Mouse (Mus musculus) forebrain, embryonic 10.5 days (tissue): ENCODE measurements at regions not wholly inside any gene's neighbourhood (a gene's known extent, or its start where the extent isn't known, plus 50 kb on each side); places are given as distances from the start of the nearest gene placed in this dataset.

Source experiments
- DNase-seq: peaks from one replicate; pipeline ENCODE4 v3.0.0-alpha.2; 2017; ENCODE audit warnings: low spot score; ENCODE audit errors: extremely low spot score
- H3K27ac ChIP-seq: fragments of 300-500 bp; sonication (generic); 2 replicates; pipeline ENCODE4 v1.5.1; 2016; ENCODE audit warnings: mild to moderate bottlenecking
- H3K27me3 ChIP-seq: fragments of 300-500 bp; sonication (generic); 2 replicates; pipeline ENCODE4 v1.6.1; 2016; ENCODE audit warnings: mild to moderate bottlenecking; ENCODE audit not compliant: poor library complexity, severe bottlenecking
- H3K36me3 ChIP-seq: fragments of 300-500 bp; sonication (generic); replicated peaks from 2 replicates; pipeline ENCODE4 v1.6.1; 2016; ENCODE audit warnings: mild to moderate bottlenecking, moderate library complexity
- H3K4me1 ChIP-seq: fragments of 300-500 bp; sonication (generic); 2 replicates; pipeline ENCODE4 v1.6.1; 2016
- H3K4me3 ChIP-seq: fragments of 300-500 bp; sonication (generic); 2 replicates; pipeline ENCODE4 v1.5.1; 2016; ENCODE audit warnings: mild to moderate bottlenecking, moderate library complexity
- H3K9me3 ChIP-seq: fragments of 300-500 bp; sonication (generic); 2 replicates; pipeline ENCODE4 v1.6.1; 2016; ENCODE audit warnings: mild to moderate bottlenecking, moderate library complexity
- WGBS: fragments of 180-500 bp; shearing (Covaris S2); methylation state at CpG from one replicate; pipeline ENCODE4 v1.1.7; 2016; 5-methylcytosine and 5-hydroxymethylcytosine counted together

DNA sequence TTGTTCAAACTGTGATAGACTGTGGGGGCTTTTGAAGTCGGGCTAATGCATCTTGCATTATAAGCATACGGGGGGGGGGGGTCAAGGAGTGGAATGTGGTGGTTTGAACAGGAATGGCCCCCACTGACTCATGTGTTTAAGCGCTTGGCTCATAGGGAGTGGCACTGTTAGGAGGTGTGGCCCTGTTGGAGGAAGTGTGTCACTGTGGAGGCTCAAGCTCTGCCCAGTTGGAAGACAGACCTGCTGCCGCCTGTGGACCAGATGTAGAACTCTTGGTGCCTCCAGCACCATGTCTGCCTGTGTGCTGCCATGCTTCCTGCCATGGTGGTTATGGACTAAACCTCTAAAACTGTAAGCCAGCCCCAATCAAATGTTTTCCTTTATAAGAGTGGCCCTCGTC lies 89.0 kb upstream of the Slc22a12 start:
- Histone ChIP-seq H3K27ac (no peak overlapping the region), H3K36me3 (no peaks in the 10 kb centered on the region)

GRCm38 (mm10) chr19:6630613-6630940 lies 87.7 kb upstream of the Slc22a12 start:
- WGBS: 83% methylated on average over 4 of the region's 4 CpGs
- Histone ChIP-seq H3K27me3 (no peaks in the 10 kb centered on the region), H3K36me3 (no peaks in the 10 kb centered on the region), H3K9me3 (no peaks in the 10 kb centered on the region), H3K4me1 (peaks cover 9% of the 10 kb centered on the region), H3K4me3 (no peak overlapping the region), H3K27ac (no peak overlapping the region)
- DNase-seq: no peak

More for the DNA sequence above, 89.0 kb upstream of the Slc22a12 start:
- H3K4me3 ChIP-seq: no peak overlapping the region
- no peaks in the 10 kb centered on the region for H3K9me3 ChIP-seq
- 90% methylated on average over 5 of the region's 5 CpGs for WGBS
- peaks cover 8% of the 10 kb centered on the region for H3K4me1 ChIP-seq
- H3K27me3 ChIP-seq: no peaks in the 10 kb centered on the region
- DNase-seq: no peak

GRCm38 (mm10) chr19:6629911-6630612 lies 87.2 kb upstream of the Slc22a12 start:
- Histone ChIP-seq H3K9me3 (no peaks in the 10 kb centered on the region), H3K27me3 (no peaks in the 10 kb centered on the region), H3K27ac (no peak overlapping the region)

GRCm38 (mm10) chr19:6625574-6625973 lies 82.7 kb upstream of the Slc22a12 start:
- H3K27ac ChIP-seq: no peak overlapping the region
- WGBS: 64% methylated on average over 3 of the region's 3 CpGs
- no peak overlapping the region for H3K4me3 ChIP-seq
- no peaks in the 10 kb centered on the region for H3K9me3 ChIP-seq
- no peaks in the 10 kb centered on the region for H3K36me3 ChIP-seq
- no peak for DNase-seq
- H3K27me3 ChIP-seq: no peaks in the 10 kb centered on the region
- H3K4me1 ChIP-seq: 0 out of 2 replicates have a peak, but pooled peaks cover 3% of the 10 kb centered on the region

More at GRCm38 (mm10) chr19:6629911-6630612, 87.2 kb upstream of the Slc22a12 start:
- Histone ChIP-seq H3K4me1 (peaks cover 11% of the 10 kb centered on the region), H3K4me3 (no peak overlapping the region), H3K36me3 (no peaks in the 10 kb centered on the region)
- no peak for DNase-seq
- WGBS: 89% methylated on average over 9 of the region's 9 CpGs

DNA sequence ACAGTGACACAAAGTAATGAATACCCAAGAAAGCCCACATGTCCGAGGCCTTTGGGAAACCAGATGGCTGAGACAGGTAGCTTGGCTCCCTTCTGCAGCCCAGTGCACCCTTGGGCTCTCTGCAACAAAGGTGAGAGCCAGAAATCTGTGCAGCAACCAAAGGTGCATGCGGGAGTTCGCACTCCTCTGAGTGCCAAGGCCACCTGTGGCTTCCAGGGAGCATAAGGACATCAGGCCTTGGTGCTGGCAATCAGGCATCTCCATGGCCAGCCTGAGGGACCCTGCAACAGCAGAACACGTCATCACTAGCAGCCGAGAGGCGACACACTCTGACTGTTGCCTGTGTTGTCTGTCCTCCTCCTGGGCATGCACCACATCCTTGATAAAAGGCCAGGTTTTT lies 78.2 kb upstream of the Slc22a12 start:
- no peak overlapping the region for H3K4me3 ChIP-seq
- H3K9me3 ChIP-seq: no peaks in the 10 kb centered on the region; the same call in 1 of the 2 replicates
- 87% methylated on average over 6 of the region's 6 CpGs for WGBS
- H3K27me3 ChIP-seq: no peaks in the 10 kb centered on the region
- no peak for DNase-seq
- 0 out of 2 replicates have a peak, but pooled peaks cover 3% of the 10 kb centered on the region for H3K4me1 ChIP-seq
- H3K36me3 ChIP-seq: no peaks in the 10 kb centered on the region
- H3K27ac ChIP-seq: no peak overlapping the region

- Histone ChIP-seq H3K27me3 (no peaks in the 10 kb centered on the region), H3K4me3 (no peak overlapping the region), H3K27ac (no peak overlapping the region), H3K36me3 (no peaks in the 10 kb centered on the region), H3K4me1 (no peaks in the 10 kb centered on the region), H3K9me3 (no peaks in the 10 kb centered on the region; the same call in 1 of the 2 replicates)
- 86% methylated on average over 6 of the region's 6 CpGs for WGBS
- no peak for DNase-seq
Observed at GRCm38 (mm10) chr19:6619546-6619945, 76.7 kb upstream of the Slc22a12 start.

DNA sequence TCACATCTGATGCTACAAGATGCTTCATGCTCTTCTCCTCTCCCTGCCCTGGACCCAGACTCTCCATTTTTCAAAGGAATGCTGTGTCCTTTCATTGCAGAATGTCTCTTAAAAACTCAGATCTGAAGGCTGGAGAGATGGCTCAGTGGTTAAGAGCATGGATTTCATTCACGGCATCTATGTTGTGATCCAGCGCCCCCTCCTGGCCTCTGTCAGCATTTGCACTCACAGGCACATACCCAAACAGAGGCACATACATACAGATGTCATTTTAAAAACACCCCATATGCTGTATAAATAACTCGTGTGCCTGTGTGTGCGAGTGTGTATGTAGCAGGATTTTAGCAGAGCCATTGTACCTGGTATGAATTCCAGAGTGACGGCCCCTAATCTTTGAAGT lies 73.8 kb upstream of the Slc22a12 start:
- H3K27me3 ChIP-seq: no peaks in the 10 kb centered on the region
- H3K9me3 ChIP-seq: no peaks in the 10 kb centered on the region; the same call in 1 of the 2 replicates
- H3K4me1 ChIP-seq: no peaks in the 10 kb centered on the region
- H3K36me3 ChIP-seq: no peaks in the 10 kb centered on the region
- WGBS: 83% methylated on average over 5 of the region's 5 CpGs
- no peak for DNase-seq
- no peak overlapping the region for H3K27ac ChIP-seq
- H3K4me3 ChIP-seq: no peak overlapping the region

- WGBS: 88% methylated on average over 7 of the region's 7 CpGs
- DNase-seq: no peak
- no peak overlapping the region for H3K4me3 ChIP-seq
Observed at GRCm38 (mm10) chr19:6612441-6612840, 69.6 kb upstream of the Slc22a12 start.

GRCm38 (mm10) chr19:6611921-6612320 lies 69.1 kb upstream of the Slc22a12 start:
- WGBS: 94% methylated on average over 5 of the region's 5 CpGs
- H3K36me3 ChIP-seq: no peaks in the 10 kb centered on the region
- H3K27ac ChIP-seq: no peak overlapping the region
- peaks cover 15% of the 10 kb centered on the region for H3K4me1 ChIP-seq
- no peaks in the 10 kb centered on the region for H3K27me3 ChIP-seq
- no peak for DNase-seq
- no peaks in the 10 kb centered on the region; the same call in 1 of the 2 replicates for H3K9me3 ChIP-seq
- H3K4me3 ChIP-seq: no peak overlapping the region

More at GRCm38 (mm10) chr19:6612441-6612840, 69.6 kb upstream of the Slc22a12 start:
- Histone ChIP-seq H3K36me3 (no peaks in the 10 kb centered on the region), H3K27me3 (no peaks in the 10 kb centered on the region), H3K9me3 (no peaks in the 10 kb centered on the region; the same call in 1 of the 2 replicates), H3K4me1 (peaks cover 15% of the 10 kb centered on the region), H3K27ac (no peak overlapping the region)

- no peaks in the 10 kb centered on the region for H3K9me3 ChIP-seq
- no peak for DNase-seq
- no peaks in the 10 kb centered on the region for H3K27me3 ChIP-seq
- H3K4me3 ChIP-seq: no peak overlapping the region
- H3K4me1 ChIP-seq: peaks cover 15% of the 10 kb centered on the region
- no peaks in the 10 kb centered on the region for H3K36me3 ChIP-seq
- peak overlapping the region; percentile 32 for H3K27ac ChIP-seq
- 81% methylated on average over 5 of the region's 5 CpGs for WGBS
Observed at GRCm38 (mm10) chr19:6610715-6611114, 67.9 kb upstream of the Slc22a12 start.

- Histone ChIP-seq H3K27me3 (no peaks in the 10 kb centered on the region), H3K36me3 (no peaks in the 10 kb centered on the region), H3K4me3 (no peak overlapping the region; the same call in 1 of the 2 replicates), H3K27ac (peak overlapping the region; percentile 32), H3K4me1 (peaks cover 15% of the 10 kb centered on the region), H3K9me3 (no peaks in the 10 kb centered on the region)
- 38% methylated on average over 8 of the region's 8 CpGs for WGBS
- no peak for DNase-seq
Observed at GRCm38 (mm10) chr19:6610051-6610450, 67.2 kb upstream of the Slc22a12 start.

GRCm38 (mm10) chr19:6607501-6607900 lies 64.7 kb upstream of the Slc22a12 start:
- Histone ChIP-seq H3K27ac (no peak overlapping the region), H3K9me3 (no peaks in the 10 kb centered on the region), H3K4me1 (peaks cover 15% of the 10 kb centered on the region), H3K36me3 (no peaks in the 10 kb centered on the region), H3K27me3 (peaks cover 4% of the 10 kb centered on the region; the same call in 1 of the 2 replicates), H3K4me3 (no peak overlapping the region)
- no peak for DNase-seq
- 82% methylated on average over 2 of the region's 2 CpGs for WGBS

DNA sequence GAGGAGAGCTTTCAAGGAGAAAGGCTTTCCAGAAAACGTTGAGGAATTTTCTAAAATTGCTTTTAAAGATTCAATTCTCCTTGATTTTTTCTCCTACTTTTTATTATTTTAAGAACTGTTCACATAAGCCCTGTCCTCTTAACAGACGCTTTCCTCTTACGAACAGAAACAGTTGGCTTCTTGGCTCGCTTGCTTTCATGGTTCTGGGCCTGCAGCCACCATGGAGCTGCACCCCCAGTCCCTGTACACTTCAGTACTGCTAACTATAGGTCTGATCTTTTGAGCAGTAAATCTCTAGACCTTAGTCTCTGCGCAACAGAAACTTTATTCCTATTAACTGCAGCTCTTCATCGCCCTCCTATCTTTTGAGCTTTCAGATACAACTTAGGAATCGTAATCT lies 63.8 kb upstream of the Slc22a12 start:
- WGBS: 88% methylated on average over 7 of the region's 7 CpGs

More for the DNA sequence above, 63.8 kb upstream of the Slc22a12 start:
- Histone ChIP-seq H3K4me1 (peaks cover 15% of the 10 kb centered on the region), H3K9me3 (no peaks in the 10 kb centered on the region), H3K27me3 (peaks cover 6% of the 10 kb centered on the region; the same call in 1 of the 2 replicates), H3K4me3 (no peak overlapping the region), H3K27ac (no peak overlapping the region), H3K36me3 (no peaks in the 10 kb centered on the region)
- DNase-seq: no peak
